Comparison of ENCODE assay signal across 8 mouse cellular contexts in the genomic region with DNA sequence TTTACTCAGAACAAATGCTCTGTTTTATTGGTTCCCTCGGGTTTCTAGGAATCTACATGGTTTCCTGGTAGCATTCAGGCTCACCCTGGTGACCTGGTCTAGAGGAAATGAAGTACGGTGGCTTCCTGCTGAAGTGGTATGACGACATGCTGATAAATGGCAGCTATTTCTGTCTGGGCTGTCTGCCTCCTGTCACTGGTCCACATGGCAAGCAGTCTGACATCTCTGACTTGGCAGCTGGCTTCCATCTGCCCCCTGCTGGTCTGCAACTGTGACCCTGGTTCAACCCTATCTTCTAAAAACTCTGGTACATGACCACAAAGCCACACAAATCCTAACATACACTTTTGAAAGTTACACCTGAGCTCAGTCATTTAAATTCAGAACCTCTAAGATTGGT.
A peak's percentile ranks its signal among the peaks of the same experiment; 100 is the strongest.
DNase-seq lines count a peak whose midpoint lies in the region; ATAC-seq and TF ChIP-seq lines count a peak whose summit lies in the region.

No protein-coding gene starts in this region.

- TF ChIP-seq CTCF in heart, postnatal 0 days (IDR thresholded peaks at IDR 0.05; ENCODE audit: low read depth): peak; percentile 79

- H3K4me3 ChIP-seq in embryonic facial prominence, embryonic 11.5 days (ENCODE audit: low read depth, low read length): no peak overlapping the region
- H3K4me3 ChIP-seq in heart, postnatal 0 days (ENCODE audit: low read depth, low read length): no peak overlapping the region
- H3K4me3 ChIP-seq in limb, embryonic 13.5 days: no peak overlapping the region

- H3K27me3 ChIP-seq in embryonic facial prominence, embryonic 11.5 days (ENCODE audit: control insufficient read depth, insufficient read depth, low read length): no peaks in the 10 kb centered on the region
- no peaks in the 10 kb centered on the region for H3K27me3 ChIP-seq in heart, postnatal 0 days (ENCODE audit: control insufficient read depth, insufficient read depth, low read length)
- H3K27me3 ChIP-seq in limb, embryonic 13.5 days: no peaks in the 10 kb centered on the region

- H3K27ac ChIP-seq in embryonic facial prominence, embryonic 11.5 days (replicated peaks; ENCODE audit: low read depth, low read length): no peak overlapping the region
- H3K27ac ChIP-seq in heart, postnatal 0 days (ENCODE audit: low read depth): peak overlapping the region; percentile 39; the same call in 1 of the 2 replicates
- no peak overlapping the region for H3K27ac ChIP-seq in limb, embryonic 13.5 days

- no peaks in the 10 kb centered on the region for H3K4me1 ChIP-seq in embryonic facial prominence, embryonic 11.5 days (ENCODE audit: control insufficient read depth, insufficient read depth, low read length)
- 0 out of 2 replicates have a peak, but pooled peaks cover 3% of the 10 kb centered on the region for H3K4me1 ChIP-seq in heart, postnatal 0 days (ENCODE audit: control insufficient read depth, insufficient read depth)
- H3K4me1 ChIP-seq in limb, embryonic 13.5 days: peaks cover 7% of the 10 kb centered on the region

- no peak overlapping the region for H3K4me2 ChIP-seq in embryonic facial prominence, embryonic 11.5 days (ENCODE audit: low read depth, low read length)
- no peak overlapping the region for H3K4me2 ChIP-seq in heart, postnatal 0 days (ENCODE audit: low read depth, low read length)
- H3K4me2 ChIP-seq in limb, embryonic 13.5 days (replicated peaks): no peak overlapping the region; the same call in 1 of the 2 replicates

- TF ChIP-seq EP300 in heart, postnatal 0 days (IDR thresholded peaks at IDR 0.05; ENCODE audit: low read depth): peak; percentile 41; the same call in 1 of the 2 replicates

- ATAC-seq in embryonic facial prominence, embryonic 11.5 days (replicated peaks; ENCODE audit: insufficient number of reproducible peaks, low FRiP score, low TSS enrichment, low read depth): peak; percentile 59; the same call in 1 of the 2 replicates
- peak; percentile 99 for ATAC-seq in heart, postnatal 0 days (ENCODE audit: insufficient read depth, low read depth)
- peak; percentile 77 for ATAC-seq in limb, embryonic 13.5 days (ENCODE audit: low FRiP score, low read depth)

- 26% methylated on average over 3 of the region's 3 CpGs for WGBS in embryonic facial prominence, embryonic 11.5 days
- 3% methylated on average over 3 of the region's 3 CpGs for WGBS in heart, postnatal 0 days
- WGBS in limb, embryonic 13.5 days: 5% methylated on average over 3 of the region's 3 CpGs

- peak; percentile 53 to 81 for DNase-seq in adrenal gland, adult (ENCODE audit: inconsistent age in 2 of 2, low spot score in 1 of 2)
- DNase-seq in adrenal gland, postnatal 4 days (ENCODE audit: low spot score in 2 of 2): no peak
- DNase-seq in adrenal gland, adult 18-20 months (ENCODE audit: low spot score in 2 of 2): peak; percentile 25 to 28
- peak; percentile 55 for DNase-seq in embryonic facial prominence, embryonic 11.5 days (ENCODE audit: low spot score)
- DNase-seq in heart, postnatal 0 days (ENCODE audit: low spot score): peak; percentile 88
- peak; percentile 57 for DNase-seq in testis, postnatal 10 days (ENCODE audit: low spot score)
- DNase-seq in natural killer cell, adult 2 months (ENCODE audit: low spot score in 2 of 2): no peak

- no peak overlapping the region for H3K9ac ChIP-seq in embryonic facial prominence, embryonic 11.5 days (replicated peaks; ENCODE audit: low read length)
- H3K9ac ChIP-seq in heart, postnatal 0 days (replicated peaks; ENCODE audit: low read depth, low read length): no peak overlapping the region
- H3K9ac ChIP-seq in limb, embryonic 13.5 days: no peak overlapping the region

- no peaks in the 10 kb centered on the region for H3K9me3 ChIP-seq in embryonic facial prominence, embryonic 11.5 days (replicated peaks; ENCODE audit: control insufficient read depth, low read length)
- no peaks in the 10 kb centered on the region for H3K9me3 ChIP-seq in heart, postnatal 0 days (replicated peaks; ENCODE audit: control insufficient read depth, low read length)
- no peaks in the 10 kb centered on the region for H3K9me3 ChIP-seq in limb, embryonic 13.5 days

- H3K36me3 ChIP-seq in embryonic facial prominence, embryonic 11.5 days (replicated peaks; ENCODE audit: control insufficient read depth, insufficient read depth, low read depth, low read length): no peaks in the 10 kb centered on the region
- H3K36me3 ChIP-seq in heart, postnatal 0 days (replicated peaks; ENCODE audit: control insufficient read depth, insufficient read depth, low read length): no peaks in the 10 kb centered on the region
- H3K36me3 ChIP-seq in limb, embryonic 13.5 days: no peaks in the 10 kb centered on the region

Comparison
In these comparisons a context has a peak if more than half of its experiments do, and no peak if none do; other contexts are left out.
1. DNase-seq: peak in adrenal gland, adult (2 of 2), adrenal gland, adult 18-20 months (2 of 2), embryonic facial prominence, embryonic 11.5 days (single experiment), heart, postnatal 0 days (single experiment) and testis, postnatal 10 days (single experiment); none in adrenal gland, postnatal 4 days (0 of 2) and natural killer cell, adult 2 months (0 of 2).
2. Peak in every context shown above with its lines, with median percentiles within 50 percentile points of each other: ATAC-seq.